Mouse (Mus musculus): ENCODE results near the gene Cstad.

- TF ChIP-seq CTCF (IDR thresholded peaks at IDR 0.05; ENCODE audit: low read depth), result no peak
- no peak for TF ChIP-seq EP300 (IDR thresholded peaks at IDR 0.05; ENCODE audit: low read depth)
These were observed 21.6 kb downstream of the Cstad start for GRCm38 (mm10) chr2:30616464-30616863.

Data from liver, embryonic 14.5 days (tissue).